Mouse (Mus musculus): ENCODE measurements at regions not wholly inside any gene's neighbourhood (a gene's known extent, or its start where the extent isn't known, plus 50 kb on each side); places are given as distances from the start of the nearest gene placed in this dataset.

GRCm38 (mm10) chr12:94795913-94796615 is 896.0 kb upstream of the Flrt2 start:
- no peak for DNase-seq

GRCm38 (mm10) chr12:94804692-94805091 is 887.3 kb upstream of the Flrt2 start:
- DNase-seq: no peak

- no peak for DNase-seq
These were observed 860.6 kb upstream of the Flrt2 start for GRCm38 (mm10) chr12:94831400-94831799.

GRCm38 (mm10) chr12:94862720-94863119 is 829.3 kb upstream of the Flrt2 start:
- DNase-seq: no peak

GRCm38 (mm10) chr12:94910816-94911215 is 781.2 kb upstream of the Flrt2 start:
- DNase-seq: no peak

GRCm38 (mm10) chr12:94943067-94943466 is 749.0 kb upstream of the Flrt2 start:
- DNase-seq: no peak

Measured in right cerebral cortex, postnatal 25 days (tissue).